Mouse (Mus musculus): ENCODE measurements around the gene Spata20.

Spata20 gene

DNA sequence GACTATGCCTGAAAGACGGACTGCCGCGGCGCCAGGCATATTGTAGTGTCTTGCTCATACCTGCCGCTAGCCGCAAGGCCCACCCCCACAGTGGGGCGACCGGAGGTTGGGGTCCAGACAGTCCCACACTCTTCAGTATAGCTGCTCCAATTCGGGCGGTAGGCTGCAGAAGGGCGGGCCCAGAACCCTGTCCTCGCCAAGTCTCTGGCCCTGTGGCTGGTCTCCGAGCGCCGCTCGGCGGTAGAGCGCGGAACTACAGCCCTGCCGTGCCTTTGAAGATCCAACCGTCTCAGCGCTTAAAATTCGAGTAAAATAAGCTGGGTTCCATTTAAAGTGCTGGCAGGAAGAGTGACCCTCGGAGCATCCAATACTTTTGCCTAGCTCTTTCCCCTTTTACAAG is at the start of gene Spata20:
Gene Spata20 (minus strand): TSS at position 179 of the 400 bp plus-strand sequence.
- DNase-seq (ENCODE audit: low read depth, low spot score), result peak; percentile 79

DNA sequence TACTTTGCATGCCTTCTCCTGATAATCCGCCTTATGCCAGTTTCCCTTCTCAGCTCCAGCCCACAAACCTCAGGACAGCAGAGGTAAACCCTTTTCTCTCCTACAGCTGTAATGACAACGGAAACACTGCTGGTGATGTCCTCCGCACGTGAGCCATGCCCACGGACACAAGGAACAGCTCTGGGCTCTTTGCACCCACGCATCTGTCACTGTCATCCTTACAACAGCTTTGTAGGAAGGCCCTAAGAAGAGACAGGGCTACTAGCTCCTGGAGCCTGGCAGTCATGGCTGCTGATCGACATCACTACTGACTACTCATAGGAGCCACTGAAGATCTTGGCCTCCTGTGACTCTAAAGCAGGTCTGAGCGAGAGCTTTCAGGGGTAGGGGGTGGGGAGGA is 47.2 kb upstream of the Spata20 start:
- no peak for DNase-seq (ENCODE audit: low read depth, low spot score)

DNA sequence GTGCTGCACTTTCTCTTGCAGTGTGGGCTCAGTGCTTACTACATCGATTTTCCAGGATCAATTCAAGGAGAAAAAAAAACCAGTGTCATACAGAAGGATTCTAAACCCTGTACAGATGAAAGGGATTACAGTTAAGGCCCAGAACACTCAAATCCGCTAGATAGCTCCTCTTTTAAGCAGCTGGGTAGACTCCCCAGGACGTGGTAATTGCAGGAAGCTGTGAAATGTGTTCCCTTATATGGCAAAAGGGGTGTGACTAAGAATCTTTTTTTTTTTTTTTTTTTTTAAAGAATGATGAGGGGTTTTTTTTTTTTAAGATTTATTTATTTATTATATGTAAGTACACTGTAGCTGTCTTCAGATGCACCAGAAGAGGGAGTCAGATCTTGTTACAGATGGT is 42.9 kb upstream of the Spata20 start:
- DNase-seq (ENCODE audit: low read depth, low spot score), result no peak

DNA sequence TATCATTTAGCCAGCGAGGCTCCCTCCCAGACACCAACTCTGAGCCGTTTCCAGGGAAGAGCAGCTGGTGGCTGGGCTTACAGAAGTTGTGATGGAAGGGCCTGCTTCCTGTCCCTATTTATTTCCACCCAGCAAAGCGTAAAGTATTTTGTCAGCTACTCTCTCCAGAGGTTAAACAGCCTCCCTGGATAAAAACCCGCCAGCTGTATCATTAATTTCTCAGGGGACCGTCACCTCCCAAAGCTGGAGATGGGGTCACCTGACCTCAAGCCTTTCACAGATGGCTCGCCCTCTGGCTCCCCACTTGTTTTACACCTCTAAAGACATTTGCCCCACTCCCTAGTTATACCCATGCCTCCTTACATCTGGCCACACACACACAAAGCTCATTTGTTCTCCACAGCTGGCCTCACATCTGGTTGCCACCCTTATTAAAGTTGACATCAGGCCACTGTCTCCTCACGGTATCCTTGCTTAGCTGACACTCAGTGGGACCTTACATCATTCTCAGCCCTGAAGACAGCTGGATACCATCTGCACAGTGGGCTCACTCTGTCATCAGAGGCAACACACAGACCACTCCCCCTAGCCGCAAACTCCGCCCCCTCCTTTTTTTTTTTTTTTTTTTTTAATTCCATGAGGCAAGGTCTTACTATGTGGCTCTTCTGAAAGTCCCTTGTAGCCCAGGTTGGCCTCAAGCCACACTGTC is 40.3 kb upstream of the Spata20 start:
- DNase-seq (ENCODE audit: low read depth, low spot score), result no peak

DNA sequence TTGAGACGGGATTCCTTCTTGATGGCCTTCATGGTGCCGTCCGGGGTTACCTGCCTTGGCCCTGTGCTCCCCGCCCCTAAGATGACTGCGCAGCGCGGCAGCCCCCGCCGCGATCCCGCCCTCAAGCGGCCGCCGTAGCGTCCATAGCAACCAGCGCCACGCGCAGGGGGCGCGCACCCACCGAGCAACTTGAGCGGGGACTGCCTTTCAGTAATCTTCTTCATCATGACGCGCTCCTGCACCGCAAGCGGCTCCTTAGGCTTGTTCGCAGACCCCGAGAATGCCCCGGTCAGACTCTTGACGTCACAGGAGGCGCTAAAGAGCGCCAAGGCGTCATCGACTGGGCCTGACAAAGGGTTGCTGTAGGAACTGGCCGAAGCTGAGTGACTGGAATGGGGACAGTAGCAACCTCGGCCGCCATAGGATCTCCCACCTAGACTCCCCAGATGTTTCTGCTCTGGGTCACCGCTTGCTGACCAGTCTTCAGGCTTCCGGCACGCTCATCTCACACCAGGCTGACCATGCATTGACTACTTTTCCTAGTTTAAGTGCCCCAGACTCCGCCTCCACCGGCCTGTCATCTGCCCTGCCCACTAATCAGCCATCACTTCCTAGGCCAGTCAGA is 35.4 kb upstream of the Spata20 start, which contains the start of gene Mycbpap:
Gene Mycbpap (minus strand): TSS at position 524 of the 625 bp plus-strand sequence.
- peak; percentile 34 for DNase-seq (ENCODE audit: low read depth, low spot score)

DNA sequence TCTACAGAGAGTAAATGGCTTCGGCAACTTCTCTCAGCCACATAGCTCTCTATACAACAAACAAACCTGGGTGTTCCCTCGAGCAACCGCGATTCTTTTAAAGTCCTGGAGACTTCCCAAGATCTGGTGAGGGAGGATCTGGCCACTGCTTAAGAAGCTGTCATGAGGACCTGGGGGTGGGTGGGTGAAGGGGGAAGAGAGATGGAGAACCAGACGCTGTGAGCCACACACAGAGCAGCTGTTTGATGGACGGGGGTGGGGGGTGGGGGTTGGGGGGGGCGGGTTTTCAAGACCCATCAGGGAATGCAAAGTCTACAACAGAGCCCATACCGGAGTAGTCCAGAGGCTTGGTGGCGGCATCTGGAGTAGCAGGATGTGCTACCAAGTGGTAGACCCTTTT is 27.5 kb upstream of the Spata20 start:
- no peak for DNase-seq (ENCODE audit: low read depth, low spot score)

DNA sequence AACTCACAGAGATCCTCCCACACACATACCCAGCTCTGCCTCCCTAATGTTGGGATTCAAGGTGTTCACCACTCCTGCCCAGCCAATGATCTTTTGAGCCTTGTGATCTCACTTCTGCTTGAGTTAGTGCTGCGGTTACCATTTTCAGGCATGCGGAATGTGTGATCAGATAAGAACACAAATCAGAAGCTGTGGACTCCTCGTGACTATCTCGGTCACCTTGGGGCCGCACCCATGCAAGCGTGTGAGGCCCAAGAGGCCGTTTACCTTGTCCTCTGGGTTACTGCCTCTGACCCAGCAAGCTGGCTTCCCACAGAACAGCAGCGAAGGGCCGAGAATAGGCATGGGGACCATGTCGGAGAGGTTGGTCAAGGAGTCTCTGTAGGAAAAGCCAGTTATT is 23.0 kb upstream of the Spata20 start:
- DNase-seq (ENCODE audit: low read depth, low spot score), result no peak

DNA sequence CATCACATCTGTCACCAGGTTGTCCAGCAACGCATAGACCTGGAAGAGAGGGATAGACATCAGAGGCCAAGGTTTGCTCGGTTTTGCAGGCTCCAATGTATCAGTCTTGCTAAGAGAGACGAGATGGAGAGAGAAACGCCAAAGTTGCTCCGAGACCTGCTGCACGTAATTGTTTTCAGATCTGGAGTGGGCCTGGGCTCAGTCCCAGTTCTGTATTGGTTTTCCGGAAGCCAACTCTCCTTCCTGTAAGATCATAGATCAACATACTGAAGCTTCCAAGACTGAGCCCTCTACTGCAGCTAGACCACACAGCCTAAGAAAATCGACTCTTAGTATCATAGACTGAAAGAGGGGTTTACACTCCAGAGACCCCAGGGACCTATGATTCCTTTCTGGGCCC is 15.5 kb upstream of the Spata20 start:
- no peak for DNase-seq (ENCODE audit: low read depth, low spot score)

DNA sequence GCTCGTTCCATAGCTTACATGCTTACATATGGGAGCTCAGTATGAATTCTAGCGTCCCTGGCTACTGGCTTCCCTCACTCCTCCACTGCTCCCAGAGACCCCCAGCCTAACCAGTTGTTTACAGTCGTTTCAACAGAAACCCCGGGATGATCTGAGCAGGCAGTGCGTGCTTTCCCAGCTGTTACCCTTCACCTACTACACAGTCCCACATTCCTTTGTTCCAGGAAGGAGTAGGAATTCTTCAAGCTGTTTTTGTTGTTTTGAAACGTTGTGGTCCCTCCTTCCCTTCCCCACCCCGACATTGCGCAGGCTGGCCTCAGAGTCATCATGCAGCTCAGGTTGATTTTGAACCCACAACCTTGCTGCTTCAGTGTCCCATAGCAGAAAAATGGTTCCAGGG is 14.4 kb upstream of the Spata20 start:
- no peak for DNase-seq (ENCODE audit: low read depth, low spot score)

DNA sequence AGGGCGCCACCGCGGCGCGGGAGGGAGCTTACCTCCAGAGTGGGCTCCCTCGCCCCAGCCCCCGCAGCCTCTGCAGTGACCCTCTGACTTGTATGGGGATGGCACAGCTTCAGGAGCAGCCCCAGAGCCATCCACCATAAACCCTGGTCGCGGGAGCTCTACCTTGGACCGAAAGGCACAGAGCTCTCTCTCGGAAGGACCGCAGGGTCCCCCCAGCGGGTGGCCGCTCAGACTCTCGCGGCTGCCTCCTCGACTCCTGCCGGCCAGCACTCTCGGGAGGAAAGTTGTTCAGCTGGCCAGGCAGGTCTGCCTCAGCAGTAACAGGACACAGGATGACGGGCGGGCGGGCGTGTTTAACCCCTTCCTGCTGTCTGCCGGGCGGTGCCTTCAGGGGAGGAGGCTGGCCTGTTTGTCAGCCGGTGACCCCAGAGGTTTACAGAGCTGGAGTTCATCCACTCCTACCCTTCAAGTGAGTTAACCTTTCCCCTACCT is 13.7 kb upstream of the Spata20 start, which contains the start of gene Epn3:
Gene Epn3 (minus strand): TSS at position 314 of the 492 bp plus-strand sequence.
- no peak for DNase-seq (ENCODE audit: low read depth, low spot score)

DNA sequence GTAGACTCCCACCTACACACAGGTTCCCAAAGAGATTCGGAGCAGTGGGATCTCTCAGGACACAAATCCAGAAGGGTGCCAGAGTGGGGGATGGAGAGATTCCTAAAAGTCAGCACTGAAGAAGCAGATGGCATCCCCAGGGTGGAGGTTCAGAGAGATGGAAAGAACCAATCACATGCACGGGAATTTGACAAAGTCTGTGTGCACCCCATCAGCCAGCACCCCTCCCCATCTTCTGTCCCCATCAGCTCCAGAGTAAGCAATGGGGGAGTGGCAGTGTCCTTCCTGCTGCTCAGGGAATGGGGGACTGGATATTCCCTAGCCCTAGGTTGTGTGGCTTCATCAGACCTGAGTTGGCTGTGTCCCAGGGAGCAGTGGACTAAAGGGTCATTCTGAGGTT is 13.1 kb upstream of the Spata20 start:
- DNase-seq (ENCODE audit: low read depth, low spot score), result no peak

DNA sequence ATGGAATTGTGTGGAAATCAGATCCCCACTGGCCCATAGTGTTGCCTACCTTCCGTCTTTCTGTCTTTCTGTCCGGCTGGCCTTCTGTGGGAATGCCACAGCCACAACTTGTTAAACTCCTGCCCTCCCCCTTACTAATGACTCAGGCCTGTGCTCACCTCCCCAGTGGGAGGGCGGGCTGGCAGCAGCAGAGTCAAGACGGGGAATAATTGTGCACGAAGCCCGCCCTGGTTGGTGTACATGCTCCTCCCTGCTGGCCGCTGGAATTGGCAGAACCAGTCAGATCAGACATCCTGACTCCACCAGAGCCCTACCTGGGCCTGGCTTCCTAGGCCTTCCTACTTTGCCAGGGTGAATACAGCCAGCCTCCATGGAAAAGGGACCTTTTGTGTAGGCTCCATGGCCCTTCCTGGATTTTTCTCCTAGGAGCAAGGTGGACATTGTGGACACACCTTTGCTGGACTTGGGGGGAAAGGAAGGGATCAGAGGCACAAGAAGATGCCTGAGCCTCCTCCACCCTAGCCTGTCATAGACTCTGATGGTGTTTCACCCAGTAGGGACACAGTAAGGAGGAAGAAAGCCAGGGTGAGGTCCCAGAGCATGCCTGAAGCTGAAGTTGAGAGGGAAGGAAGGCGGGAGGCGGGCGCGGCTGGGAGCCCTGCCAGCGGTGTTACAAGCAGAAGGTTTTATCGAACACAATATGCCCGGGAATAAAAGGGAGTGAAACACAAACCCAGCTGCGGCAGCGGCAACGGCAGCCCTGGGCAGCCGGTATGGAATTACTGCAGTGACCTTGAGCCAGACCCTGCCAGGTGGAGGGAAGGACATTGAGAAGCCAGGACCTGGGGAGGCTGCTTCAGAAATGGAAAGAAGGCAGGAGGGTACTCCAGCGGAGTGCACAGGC is 12.4 kb upstream of the Spata20 start:
- DNase-seq (ENCODE audit: low read depth, low spot score), result no peak

DNA sequence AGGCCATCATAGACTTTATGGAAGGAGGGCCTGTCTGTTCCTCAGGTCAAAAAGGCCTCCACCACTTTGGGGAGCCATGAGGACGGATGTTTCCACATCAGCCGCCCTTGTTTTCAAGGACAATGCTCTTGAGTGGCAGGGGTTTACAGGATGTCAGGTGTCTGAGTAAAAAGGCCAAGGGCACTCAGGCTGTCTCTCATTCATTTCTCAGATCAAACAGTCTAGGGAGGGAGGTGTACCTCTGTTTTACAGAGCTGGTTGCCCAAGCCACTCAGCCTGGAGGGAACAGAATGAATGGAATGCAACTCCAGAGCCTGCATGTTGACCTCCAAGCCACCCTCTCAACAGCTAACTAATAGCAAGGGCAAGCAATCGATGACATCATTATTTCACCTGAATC is 9.4 kb upstream of the Spata20 start:
- no peak for DNase-seq (ENCODE audit: low read depth, low spot score)

DNA sequence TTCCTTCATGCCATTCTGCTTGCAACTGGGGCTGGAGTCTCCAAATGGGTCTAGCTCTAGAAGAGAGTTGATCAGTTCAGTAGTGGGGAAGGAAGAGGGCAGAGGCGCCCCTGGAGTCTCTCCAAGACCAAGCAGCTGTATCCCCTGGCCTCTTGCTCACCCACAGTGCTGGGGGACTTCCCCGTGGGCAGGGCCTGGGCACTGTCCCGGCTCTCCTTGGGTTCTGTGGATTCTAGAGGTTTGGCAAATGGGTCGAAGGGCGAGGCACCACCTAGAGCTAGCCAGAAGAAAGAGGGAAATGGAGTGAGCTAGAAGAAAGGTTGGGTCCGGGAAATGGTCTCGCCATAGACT is 5.7 kb upstream of the Spata20 start:
- no peak for DNase-seq (ENCODE audit: low read depth, low spot score)

DNA sequence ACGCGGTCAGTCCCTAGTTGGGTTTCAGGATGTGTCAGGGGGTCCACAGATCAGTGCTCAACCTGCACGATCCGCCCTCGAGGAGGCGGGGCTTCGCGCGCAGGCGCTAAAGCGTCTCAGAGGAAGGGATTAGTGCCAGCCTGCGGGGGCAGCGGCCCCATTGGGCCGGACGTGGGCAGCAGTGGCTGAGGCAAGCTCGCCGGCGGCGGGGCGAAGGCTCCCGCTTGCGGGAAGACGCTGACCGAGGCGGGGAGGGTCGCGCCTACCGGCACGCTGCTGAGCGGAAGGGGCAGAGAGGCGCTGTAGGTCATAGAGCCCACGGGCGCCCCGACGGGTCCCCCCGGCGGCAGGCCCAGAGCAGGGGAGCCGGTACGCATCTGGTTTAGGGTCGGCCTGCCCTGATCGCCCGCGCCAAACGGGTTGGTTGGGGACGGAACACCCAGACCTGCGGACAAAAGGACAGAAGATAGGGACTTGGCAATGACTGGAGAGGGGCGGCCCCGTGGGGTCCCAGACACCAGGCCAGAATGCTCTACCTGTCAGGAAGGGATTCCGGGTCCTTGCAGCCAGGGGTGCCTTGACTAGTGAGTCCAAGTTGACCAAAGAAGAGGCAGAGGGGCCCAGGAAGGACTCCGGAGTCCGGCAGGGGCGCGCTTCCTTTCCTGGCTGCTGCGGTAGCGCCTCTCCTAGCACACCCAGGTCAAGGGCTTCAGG is 5.2 kb upstream of the Spata20 start:
- no peak for DNase-seq (ENCODE audit: low read depth, low spot score)

DNA sequence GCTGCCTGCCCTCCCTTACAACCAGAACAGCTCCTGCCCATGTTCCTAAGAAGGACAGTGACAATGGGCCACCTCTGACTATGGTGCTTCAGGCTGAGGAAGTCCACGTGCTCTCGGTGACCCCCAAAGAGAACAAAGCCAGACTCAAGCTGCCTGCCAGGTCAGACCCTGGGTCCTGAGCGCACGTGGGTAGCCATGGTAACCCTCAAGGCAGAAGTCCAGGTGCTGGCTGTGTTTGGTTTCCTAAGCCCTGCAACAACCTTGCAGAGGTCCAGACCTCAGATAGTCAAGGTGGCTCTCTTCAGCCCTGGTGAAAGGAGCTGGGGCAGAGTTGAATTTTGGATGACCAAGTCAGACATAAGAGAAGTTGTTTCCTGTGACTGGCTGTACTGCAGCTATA is 3.8 kb upstream of the Spata20 start:
- no peak for DNase-seq (ENCODE audit: low read depth, low spot score)

DNA sequence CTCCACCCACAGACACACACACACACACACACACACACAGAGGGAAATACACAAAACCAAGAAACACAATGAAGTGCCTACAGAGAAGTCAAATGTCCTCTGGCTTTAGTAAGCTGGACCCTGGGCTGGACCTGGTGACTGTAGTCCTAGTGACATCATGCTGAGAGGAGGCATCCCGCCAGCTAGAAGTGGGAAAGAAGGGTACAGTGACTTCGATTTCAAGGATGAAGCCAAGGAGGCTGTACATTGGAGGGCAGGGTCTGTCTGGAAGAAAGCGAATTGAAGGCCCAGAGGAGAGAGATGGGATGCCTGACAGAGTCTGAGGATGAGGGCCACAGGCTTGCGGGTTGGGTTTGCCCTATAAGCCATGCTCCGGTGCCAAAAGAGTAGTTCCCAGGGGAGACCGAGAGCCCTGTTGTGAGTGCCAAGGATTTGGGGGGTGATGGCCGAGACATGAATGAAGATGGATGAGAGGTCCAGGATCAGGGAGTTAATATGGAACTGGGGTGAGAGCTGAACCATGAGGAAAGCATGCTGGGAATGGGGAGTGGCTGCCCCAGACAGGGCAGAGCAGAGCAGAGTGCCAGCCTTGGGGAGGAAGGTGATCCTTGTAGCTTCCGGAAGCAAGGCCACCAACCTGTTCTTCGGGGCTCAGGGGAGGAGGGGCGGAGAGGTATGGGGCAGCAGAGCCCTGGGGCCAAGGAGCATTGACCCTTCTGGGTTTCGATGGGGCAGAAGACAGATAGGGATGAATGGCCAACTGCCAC is 3.0 kb upstream of the Spata20 start:
- DNase-seq (ENCODE audit: low read depth, low spot score), result no peak

DNA sequence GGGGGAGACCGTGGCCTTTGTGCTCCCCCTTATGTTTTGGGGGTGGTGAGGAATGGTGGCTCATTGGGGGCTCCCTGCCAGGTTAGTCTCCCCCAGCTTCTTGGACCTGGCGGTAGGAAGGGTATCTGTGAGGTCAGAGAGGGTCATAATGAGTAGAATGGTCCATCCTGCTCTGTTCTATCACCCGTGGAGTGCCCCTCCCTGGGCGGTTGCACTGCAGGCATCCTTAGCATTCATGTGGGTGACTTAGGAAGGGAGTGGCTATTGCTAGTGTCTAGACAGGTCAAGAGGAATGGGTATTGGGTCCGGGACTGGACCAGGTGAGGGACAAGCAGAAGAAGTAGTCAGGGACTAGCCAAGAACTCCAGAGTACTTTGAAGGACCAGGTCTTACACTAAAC is 756 bp downstream of the Spata20 start:
- DNase-seq (ENCODE audit: low read depth, low spot score), result no peak

DNA sequence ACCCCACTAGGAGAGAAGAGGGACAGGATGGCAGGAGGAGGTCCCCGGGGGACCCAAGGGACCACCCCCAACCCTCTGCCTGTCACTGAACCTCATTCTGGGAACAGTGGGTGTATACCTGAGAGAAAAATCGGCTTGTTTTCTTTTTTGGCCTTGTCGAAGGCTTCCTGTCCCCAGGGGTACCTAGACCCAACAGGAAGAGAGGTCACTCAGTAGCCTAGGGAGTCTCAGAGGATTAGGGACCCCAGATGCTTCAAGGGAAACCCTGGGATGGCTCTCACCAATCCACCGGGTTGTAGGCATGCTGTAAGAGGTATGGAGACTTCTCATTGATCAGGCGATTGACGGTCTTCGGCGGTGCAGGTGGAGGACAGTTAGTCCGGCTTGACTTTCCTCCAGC is 1.3 kb downstream of the Spata20 start:
- no peak for DNase-seq (ENCODE audit: low read depth, low spot score)

DNA sequence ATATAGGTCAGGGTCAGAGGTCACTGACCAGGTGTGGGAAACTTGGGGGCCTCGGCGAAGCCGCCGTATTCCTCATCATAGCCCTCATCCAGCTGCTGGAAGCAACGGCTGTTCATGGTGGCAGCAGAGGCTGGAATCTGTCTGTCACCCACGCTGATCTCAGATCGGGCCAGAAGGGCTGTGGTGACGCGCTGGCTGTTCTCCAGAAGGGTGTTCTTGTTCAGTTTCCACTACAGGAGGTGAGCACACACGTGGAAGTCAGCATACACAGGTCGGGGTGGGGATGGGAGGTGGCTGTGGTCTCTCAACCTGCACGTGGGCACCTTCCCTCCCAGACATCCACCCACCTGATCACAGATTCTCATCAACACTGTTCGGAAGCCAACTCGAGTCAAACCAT is 2.1 kb downstream of the Spata20 start:
- no peak for DNase-seq (ENCODE audit: low read depth, low spot score)

DNA sequence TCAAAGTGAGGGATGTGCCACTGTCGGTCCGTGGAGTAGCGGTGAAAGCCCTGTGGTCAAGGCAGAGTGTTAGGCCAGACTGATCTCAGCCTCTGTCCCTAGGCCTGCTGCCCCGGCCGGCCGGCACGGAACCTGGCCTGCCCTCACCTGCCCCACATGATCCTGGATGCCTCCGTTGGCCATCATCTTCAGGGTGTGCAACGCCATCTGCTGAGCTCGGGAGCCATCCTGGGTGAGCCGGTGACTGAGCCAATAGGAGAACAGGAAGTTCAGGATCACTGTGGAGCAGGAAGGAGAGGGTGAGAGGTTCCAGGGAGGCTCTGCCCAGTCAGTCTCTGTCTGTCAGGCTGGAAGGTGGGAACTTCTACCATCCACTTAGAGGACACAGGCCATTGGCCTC is 2.5 kb downstream of the Spata20 start:
- no peak for DNase-seq (ENCODE audit: low read depth, low spot score)

All from CD4-positive, CD25-positive, alpha-beta regulatory T cell, adult 2 months (primary cell).